Mouse (Mus musculus): ENCODE data around the gene Osgep. TPM values are rescaled to one million over a fixed set of nuclear protein-coding genes. Genes with fewer than 3 reads are reported as not detected.
"Not testable (repeated sequence)": the region's sequence is repeated elsewhere in the genome, so short reads cannot be mapped to it uniquely, and the experiment has no call there.

The Osgep gene
- total RNA-seq, 1 experiment from 2014 or later, result 57.2 TPM

DNA sequence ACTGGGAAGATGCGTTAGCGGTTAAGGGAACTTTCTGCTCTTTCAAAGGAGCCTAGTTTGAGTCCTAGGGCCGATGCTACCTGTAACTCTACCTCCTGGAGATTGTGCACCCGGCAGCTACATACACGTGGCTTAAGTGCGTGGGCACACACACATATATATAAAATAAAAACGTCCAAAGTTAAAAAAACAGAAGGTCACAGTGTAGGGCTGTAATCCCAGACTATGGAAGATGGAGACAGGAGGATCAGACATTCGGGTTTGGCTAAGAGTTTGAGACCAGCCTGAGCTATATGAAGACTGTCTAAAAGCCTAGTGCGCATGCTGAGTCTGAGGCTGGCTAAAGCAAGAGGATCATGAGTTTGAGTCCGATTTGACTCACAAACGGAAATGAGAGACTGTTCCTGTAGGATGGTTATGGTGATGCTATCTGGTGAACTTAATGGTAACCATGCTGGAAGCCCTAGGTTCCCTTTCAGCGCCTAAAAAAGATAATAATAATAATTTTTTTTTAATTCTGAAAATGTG lies 6.9 kb upstream of the Osgep start:
- DNase-seq, result no peak

GRCm38 (mm10) chr14:50930754-50931492 lies 6.2 kb upstream of the Osgep start, which contains the start of the genes Pip4p1 and Pnp:
Gene Pip4p1 (minus strand): TSS chr14:50930856.
Gene Pnp (plus strand): TSS chr14:50931082.
- peak; percentile 99 for DNase-seq

DNA sequence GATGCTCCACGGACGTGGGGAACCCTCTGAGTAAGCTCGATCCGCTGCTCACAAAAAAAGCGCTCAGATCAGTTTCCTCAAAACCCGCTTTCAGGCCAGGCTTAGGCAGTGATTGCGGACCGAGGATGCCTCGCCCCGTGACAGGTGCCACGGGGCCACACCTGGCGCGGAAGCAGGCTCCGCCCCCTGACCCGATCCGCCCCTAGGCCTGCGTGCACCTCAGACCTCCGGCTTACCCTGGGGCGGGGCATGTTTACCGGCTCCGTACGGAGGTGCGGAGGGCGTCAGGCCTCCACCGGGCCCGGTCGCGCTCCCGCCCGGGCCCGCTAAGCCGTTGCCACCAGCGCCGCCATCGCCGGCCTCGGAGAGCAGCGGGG lies 5.7 kb upstream of the Osgep start:
- DNase-seq, result peak; percentile 52

DNA sequence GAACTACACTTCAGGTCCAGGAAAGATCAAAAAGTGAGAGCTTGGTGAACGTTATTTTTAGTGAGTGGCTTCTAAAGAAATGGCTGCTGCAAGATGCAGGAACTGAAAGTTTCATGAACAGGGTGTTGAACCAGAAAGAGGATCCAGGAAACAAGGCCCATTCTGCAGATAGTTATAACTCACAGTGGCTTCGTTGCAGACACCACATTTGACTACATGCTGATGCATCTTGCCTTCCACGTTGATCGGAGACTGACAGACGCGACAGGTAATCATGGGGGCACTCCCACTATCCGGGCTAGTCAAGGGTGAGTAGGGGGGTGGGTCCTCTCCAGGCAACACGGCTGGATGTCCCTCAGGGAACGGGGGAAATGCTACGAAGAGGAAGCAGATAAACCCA lies 5.3 kb upstream of the Osgep start:
- DNase-seq, result no peak

DNA sequence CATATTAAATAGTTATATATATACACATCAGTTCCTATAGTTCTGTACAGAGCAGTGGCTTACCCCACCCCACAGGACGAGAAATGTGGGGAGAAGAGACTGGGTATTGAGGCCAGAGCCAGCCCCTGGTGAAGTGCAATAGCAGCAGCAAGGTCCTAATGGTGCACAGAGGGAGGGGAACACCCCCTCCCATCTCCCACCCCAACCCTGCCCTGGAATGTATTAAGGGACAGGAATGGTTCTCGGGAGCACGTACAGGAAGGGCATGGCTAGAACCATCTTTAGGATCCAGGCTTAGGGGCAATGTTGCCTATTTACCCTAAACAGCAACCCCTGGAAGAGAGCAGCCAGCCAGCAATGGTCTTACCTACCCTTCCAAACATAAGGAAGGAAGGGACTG lies 2.7 kb upstream of the Osgep start:
- no peak for DNase-seq

DNA sequence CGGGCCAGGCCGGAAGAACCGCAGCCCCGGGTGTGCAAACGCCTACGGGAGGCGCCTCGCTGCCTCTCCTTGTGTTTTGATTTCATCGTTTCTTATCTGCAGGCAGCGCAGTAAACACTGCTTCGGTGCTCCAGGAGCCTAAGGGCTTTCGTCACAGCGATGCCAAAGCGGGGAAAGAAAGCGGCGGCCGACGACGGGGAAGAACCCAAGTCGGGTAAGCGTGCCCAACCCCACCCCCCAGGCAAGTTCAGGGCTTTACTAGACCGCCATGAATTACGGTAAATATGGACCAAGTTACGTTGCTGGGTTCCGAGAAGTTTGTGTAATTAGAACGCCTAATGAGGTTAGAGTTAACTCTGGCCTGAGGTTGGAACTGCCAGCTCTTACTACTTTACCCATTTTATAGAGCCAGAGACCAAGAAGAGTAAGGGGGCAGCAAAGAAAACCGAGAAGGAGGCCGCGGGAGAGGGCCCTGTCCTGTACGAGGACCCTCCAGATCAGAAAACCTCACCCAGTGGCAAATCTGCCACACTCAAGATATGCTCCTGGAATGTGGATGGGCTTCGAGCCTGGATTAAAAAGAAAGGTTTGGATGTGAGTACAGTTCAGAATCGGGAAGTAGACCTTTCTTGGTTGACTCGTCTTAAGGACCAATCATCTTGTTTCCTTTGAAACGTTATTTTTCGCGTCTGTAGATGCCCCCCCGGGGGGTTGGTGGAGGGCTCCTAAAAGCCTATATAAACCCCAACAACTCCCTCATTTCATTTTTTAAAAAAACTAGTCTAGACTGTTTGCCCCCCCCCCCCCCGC lies 623 bp upstream of the Osgep start:
- DNase-seq, result no peak

- not testable (repeated sequence) for DNase-seq
These were observed 1.3 kb downstream of the Osgep start for GRCm38 (mm10) chr14:50923437-50923836.

- no peak for DNase-seq
These were observed 13.3 kb downstream of the Osgep start for GRCm38 (mm10) chr14:50911356-50911755.

DNA sequence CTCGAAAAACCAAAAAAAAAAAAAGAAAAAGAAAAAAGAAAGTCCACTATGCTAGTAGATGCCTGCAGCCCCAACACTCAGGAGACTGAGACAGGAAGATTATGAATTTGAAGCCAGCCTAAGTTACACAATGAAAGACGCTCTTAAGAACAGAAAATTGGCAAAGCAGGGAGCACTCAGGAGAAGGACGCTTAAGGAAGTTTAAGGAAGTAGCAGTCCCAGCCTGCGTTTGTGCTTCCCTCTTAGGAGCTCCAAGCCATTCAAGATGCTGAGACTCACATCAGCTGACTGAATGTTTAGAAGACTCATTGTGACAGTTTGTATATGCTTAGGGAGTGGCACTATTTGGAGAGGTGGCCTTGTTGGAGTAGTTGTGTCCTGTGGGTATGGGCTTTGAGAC lies 16.6 kb downstream of the Osgep start:
- DNase-seq, result no peak

- not testable (repeated sequence) for DNase-seq
These were observed 19.4 kb downstream of the Osgep start for GRCm38 (mm10) chr14:50905327-50905726.

- DNase-seq, result no peak
These were observed 19.9 kb downstream of the Osgep start for GRCm38 (mm10) chr14:50904828-50905129.

DNA sequence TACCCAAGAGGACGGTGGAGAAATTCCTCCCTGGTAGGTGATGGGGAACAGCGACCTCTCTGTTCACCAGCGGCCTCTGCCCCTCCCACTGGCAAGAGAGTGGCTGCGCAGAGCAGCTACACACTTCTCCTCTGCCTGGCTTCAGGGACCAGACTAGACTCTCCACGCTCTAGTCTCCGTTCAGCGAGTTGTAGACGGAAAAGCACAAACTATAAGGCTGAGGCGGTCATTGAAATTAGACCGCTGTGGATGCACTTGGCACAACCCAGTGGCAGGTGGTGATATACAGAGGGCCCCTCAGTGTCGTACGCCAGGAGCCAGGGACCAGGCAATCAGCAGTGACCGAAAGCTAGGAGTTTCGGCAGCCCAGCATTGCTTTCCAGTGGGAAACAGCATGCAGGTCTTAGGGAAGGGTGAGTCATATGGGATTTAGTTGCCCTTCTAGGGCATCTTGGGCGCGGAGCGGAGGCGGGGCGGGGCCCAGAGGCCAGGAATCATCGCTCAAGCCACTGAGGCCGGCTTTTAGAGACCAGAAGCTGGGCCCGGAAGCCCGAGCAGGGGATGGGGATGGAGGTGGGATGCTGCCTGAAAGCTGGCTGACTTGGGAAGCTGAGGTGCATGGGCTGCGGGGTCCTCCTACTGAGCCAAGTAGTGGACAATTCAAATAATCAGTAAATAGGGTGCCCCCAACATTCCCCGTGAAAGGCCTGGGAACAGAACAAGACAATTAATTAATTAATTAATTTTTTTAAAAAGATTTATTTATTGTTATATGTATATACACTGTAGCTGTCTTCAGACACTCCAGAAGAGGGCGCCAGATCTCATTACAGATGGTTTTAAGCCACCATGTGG lies 20.5 kb downstream of the Osgep start:
- peak; percentile 38 for DNase-seq

DNA sequence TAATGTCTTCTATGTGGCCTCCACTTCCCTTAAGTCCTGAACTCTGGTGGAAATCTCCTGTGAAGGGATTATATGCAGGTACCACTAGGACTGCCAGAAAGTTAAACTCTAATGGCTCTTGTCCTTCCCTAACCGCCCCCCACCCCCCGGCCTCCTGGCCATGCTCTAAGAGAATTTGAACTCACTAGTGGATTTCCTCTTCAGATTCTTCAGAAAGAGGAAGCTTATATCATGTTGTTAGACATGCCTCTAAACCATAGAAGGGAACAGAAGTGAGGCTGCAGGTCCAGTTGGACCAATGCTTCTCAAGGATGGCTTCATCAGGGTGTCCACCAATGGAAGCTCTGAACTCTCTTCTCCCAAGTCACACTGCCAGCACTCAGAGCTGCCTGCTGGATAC lies 26.7 kb downstream of the Osgep start:
- DNase-seq, result not testable (repeated sequence)

GRCm38 (mm10) chr14:50897374-50897765 lies 27.3 kb downstream of the Osgep start, which contains the start of gene Klhl33:
Gene Klhl33 (minus strand): TSS chr14:50897507.
- DNase-seq, result no peak

GRCm38 (mm10) chr14:50896747-50897373 lies 27.8 kb downstream of the Osgep start:
- peak; percentile 21 for DNase-seq

DNA sequence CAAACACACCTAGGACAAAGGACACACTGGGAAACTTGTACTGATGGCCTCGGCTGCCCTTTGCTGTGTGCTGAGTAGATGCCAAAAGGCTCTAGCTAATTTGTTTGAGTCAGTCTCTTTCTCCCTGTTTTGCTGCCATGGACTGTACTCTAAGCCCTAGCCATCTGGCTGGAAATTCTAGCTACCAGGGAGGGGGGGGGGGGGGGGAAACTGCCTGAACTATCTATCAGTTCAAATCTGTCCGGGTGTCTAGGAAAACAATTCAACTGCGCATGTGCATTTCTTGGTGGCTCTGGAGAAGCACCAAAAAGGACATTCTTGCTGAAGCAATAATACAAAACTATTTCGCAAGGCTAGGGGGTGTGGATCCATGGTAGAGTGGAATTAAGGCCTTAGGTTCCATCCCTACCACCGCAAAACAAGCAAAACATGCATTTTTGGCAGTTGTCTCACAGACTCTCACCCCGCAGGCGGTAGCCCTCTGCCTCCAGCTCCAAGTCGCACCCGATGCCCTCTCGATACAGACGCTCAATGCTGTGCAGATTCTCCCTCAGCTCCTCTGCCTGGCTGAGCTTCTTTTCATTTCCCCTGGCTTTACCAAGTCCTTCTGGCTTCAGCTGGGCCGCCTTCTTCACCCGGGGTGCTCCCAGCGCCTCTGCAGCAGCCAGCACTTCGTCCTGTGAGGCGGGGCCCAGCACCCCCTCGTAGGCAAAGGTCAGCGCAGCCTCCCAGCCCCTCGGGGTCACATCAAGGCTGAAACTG lies 28.5 kb downstream of the Osgep start:
- DNase-seq, result peak; percentile 30

DNA sequence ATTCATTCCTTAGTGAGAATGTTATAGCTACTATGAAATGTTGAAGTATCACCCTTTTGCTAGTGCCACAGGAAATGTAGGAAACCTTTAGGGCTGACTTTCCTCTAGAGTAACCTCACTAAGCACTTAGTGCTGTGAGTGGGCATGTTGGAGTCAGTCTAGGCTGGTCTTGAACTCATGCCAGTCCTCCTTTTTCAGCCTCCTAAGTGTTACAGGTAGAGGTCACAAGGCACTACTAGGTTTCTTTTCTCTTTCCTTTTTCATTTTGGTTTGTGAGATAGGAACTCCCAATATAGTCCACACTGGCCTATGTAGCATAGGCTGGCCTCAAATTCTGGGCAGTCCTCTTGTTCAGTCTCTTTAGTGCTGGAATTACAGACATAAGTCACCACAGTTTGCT lies 29.3 kb downstream of the Osgep start:
- no peak for DNase-seq

DNA sequence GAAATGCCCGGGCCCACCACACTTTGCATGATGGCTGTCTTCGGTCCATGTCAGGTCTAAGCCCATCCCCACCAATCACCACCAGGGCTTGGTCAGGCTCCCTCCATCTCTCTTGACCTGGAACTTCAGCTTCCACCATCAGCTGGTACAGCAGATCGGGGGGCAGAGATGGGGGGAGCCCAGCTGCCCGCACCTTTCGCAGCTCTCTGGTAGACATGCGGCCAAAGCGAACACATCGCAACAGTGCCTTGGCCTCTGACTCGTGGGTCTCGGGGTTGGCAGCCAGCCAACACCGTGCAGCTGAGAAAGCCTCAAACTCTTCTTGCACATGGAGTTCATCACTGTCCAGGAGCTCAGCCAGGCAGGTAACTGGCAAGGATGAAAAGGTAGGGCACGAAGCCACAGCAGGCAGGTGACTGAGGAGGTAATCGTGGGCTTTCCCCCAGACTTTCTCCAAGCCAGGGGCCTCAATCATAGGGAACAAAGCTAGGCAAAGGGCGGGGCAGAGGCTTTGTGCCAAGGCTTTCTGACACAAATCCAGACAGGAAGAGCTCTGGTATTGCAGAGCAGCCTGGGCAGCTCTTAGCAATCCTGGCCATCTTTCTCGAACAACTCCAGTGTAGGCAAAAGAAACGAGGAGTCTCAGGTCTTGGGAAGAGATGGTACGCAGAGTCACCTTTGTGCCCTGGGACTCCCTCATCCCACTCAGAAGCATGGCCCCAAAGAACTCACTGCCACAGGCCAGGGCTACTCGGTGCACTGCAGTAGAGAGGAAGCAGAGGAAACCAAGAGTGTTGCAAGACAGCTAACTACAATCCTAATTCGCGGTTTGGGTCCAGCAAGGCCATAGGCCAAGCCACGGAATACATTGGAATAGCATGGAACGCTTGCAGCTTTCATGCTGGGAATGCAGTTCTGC lies 31.9 kb downstream of the Osgep start:
- peak; percentile 22 for DNase-seq

DNA sequence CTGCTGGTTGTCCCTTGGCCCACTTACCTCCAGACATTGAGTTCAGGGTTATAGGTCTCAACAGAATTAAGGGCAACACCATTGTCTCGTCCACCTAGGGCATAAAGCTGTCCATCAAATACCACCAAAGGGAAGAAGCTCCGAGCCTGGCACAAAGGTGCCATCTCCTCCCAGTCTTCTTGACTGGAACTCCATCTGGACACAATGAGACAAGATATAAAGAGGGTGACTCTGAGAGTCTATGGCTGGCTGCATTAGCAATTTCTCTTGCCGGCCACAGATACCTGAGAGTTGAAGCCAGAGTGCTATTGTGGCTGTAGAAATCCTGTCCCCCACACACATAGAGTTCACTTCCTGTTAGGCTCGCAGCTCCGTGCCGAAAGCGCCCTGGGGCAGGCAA lies 32.6 kb downstream of the Osgep start:
- DNase-seq, result no peak

DNA sequence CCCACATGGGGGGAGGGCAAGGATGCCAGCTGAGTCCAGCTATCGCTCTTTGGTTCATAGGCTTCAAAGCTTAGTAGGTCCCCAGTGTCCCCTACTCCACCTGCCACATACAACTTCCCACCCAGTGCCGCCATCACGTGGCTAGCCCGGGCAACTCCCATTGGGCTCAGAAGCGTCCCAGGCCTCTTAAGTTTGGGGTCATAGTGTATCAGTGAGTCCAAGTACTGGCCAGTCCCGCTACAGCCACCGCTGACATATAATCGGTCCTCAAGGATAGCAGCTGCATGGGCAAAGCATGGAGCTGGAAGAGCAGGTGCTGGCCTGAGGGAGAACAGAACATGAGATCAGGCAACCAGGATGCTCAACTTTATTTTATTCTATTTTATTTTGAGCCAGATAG lies 33.1 kb downstream of the Osgep start:
- no peak for DNase-seq

All from adrenal gland, postnatal 25 days (tissue).